Mouse (Mus musculus) adrenal gland, postnatal 4 days (tissue): ENCODE measurements around the gene Itgae. TPM values are rescaled to one million over a fixed set of nuclear protein-coding genes. Genes with fewer than 3 reads are reported as not detected.
A peak's percentile ranks its signal among the peaks of the same experiment; 100 is the strongest.

Experiments
- DNase-seq, 2 experiments: peaks; one replicate each; pipeline ENCODE4 v3.0.0; 2021 to 2022; ENCODE audit warnings: low spot score in 2 of 2, mixed read lengths in 2 of 2
- long read RNA-seq, 2 experiments: library from polyadenylated mRNA; stranded (forward); transcript quantifications; one replicate each; pipeline ENCODE4 v2.0.0; 2021
- total RNA-seq, 2 experiments: library from RNA; stranded (reverse); gene quantifications; 2 replicates each; pipeline ENCODE4 v1.2.3; 2021

Itgae gene
- under 1 TPM; 0.42 to 0.45 TPM for total RNA-seq
- long read RNA-seq, experiment 1, partial matches to known transcripts: 0 of 1 reads
- long read RNA-seq, experiment 1, other reads (novel, unspliced or antisense): 1 of 1 reads
- long read RNA-seq, experiment 2: 0 reads

DNA sequence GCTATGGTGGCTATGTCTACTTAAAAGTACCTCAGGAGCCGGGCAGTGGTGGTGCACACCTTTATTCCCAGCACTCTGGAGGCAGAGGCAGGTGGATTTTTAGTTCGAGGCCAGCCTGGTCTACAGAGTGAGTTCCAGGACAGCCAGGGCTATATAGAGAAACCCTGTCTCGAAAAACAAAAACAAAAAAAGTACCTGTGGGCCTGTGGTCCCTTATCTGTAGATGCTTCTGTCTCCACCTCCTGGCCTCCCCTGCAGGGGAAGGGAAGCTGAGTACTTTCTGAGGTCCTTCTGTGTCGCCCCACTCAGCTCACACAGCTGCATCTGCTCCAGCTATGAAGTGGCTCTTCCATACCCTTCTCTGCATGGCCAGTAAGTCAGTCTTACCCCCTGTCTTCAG, at the start of gene Itgae:
TSS of gene Itgae (plus strand) at position 301 of the 400 bp plus-strand sequence.
- DNase-seq: no peak

DNA sequence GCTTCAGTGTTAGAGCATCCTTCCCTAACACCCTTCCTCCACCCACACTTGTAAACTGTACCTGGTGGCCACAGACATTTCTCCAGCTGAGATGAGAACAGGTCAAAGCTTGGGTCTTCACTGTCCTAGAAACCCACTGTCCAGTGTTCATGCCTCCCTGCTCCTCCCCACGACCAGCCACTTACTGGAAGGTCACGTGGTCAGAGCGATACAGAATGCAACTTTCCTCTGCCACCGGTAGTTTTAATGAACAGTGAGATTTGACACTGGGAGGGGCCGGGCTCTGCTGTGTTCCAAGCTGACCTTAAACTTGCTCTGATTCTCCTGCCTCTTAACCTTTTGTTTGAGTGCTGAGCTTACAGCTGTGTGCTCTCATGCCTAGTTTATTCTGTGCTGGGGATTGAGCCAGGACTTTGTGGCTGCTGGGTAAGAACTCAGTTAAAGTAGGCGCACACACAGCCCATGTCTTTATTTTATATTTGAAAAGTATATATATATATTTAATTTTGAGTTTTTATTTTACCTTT, 46.1 kb upstream of the Itgae start:
- DNase-seq: no peak

DNA sequence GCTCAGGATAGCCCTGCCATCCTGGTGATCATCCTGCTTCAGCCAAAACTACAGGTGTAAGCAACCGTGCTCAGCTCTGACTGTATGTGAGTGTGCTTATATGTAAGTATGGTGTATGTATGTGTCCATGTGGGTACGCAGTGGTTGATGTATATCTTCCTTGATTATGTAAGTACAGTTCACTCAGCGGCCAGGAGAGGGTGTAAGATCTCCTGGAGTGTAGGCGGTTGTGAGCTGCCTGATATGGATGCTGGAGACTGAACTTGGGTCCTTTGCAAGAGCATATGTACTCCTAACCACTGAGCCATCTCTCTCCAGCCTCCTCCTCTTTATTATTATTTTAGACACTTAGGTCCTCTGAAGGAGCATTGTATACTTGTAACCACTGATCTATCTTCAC, 45.6 kb upstream of the Itgae start:
- no peak for DNase-seq

DNA sequence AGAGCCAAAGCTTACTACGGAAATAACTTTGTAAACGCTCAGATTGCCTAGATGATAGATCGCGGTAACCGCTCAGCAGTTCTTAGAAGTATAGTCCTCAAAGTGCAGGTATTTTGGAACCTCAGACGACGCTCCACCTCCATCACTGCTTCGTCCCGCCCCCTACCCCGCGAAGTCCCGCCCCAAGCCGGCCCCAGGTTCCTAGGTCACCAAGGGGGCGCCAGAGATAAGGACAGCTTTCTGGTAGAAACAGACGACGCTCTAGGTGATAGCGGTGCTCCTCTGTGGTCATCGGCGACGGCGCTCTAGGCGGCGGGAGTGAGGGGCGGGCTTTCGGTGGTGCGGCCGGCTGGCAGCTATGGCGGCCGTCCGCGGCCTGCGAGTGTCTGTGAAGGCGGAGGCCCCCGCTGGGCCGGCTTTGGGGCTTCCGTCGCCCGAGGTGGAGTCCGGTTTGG, 42.8 kb upstream of the Itgae start, which contains the start of gene Ncbp3:
TSS of gene Ncbp3 (plus strand) at position 242 of the 455 bp plus-strand sequence.
- DNase-seq: peak; percentile 89 to 99

DNA sequence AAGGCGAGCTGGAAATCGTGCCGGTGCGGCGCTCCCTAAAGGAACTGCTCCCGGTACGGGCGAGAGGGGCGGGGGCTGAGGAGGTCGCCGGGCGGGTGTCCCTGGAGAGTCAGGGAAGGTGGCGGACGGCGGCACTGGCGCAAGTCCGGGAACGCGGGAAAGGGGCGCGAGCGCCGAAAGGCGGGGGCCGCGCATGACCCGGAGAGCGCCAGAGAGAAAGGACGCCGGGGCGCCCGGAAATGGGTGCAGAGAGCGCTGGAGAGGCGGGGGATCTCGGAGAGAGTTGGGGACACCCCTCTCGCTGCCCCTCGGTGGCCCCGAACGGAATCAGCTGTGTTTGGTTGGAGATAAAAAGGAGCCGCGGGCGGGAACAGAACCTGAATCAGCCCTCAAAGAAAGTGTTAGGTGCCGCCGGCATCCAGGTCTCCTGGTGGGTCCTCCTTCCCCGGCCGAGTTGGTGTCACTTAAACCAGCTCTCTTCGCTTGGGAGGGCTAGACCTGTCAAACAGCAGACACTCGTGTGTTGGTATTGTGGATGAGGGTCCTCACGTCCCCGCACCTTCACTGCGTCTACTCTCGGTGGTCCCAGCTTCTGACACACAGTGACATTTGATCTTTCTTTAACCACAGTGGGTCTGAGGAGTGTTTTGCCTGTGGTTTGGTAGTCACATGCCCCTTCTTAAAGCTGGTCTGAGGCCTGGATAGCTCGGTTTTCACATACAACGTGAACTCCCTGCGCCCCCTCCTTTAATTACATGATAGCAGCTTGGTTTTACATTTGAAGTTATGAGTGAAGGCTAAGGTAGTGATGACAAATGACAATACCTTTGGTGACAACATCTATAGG, 42.1 kb upstream of the Itgae start:
- peak; percentile 26 to 31 for DNase-seq

DNA sequence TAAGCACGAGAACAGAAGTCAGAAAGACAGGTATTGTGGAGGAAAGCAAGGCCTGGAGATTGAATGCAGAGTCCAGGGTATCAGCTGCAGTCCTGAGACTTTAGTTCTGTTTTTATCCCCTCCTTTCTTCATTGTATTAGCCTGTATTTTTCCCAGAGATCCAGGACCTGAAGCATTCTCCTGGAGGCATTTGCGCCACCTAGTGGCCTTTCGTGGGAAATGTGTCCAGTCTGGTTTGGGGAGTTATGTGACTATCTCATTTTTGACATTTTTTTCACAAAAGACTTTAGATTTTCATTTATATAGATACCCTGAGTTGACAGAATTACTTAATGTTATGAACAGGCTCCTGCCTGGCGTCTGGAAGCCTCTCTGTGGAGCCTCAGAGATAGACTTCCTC, 41.0 kb upstream of the Itgae start:
- peak in 1 of 2 experiments; percentile 57 for DNase-seq

DNA sequence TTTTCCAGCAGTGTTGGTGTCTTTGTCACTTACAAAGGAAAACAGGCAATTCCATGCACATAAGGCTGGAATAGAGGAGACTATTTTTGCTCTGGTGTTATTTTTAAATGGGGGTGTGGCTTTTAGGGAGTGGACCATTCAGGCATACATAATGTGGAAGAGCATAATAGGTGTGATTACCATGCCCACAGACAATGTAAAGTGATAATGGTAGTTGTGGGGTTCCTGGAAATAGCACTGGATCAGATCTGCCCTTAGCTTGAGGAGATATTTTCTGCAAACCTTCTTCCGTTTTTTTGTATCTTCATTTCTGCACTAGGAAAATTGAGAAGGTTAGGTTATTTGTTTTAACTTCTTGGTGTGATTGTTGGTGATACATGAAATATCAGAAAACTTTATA, 37.6 kb upstream of the Itgae start:
- no peak for DNase-seq

DNA sequence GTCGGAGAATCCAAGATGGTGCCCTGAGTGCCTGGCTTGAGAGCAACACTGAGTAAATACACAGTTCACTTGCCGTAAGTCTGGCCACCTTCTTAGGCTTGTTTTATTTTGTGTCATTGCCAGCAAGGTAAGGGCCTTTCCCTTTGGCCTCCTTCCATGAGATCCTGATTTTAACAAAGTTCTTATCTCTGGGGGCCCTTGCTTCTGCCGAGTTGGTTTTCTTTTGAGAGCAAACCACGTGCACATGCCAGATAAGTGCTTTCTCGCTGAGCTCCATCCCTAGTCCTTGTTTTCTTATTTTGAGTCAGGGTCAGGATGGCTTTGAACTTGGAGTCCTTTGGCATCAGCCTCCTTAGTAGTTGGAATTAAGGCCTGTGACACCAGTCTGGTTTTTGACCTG, 32.7 kb upstream of the Itgae start:
- DNase-seq: no peak

DNA sequence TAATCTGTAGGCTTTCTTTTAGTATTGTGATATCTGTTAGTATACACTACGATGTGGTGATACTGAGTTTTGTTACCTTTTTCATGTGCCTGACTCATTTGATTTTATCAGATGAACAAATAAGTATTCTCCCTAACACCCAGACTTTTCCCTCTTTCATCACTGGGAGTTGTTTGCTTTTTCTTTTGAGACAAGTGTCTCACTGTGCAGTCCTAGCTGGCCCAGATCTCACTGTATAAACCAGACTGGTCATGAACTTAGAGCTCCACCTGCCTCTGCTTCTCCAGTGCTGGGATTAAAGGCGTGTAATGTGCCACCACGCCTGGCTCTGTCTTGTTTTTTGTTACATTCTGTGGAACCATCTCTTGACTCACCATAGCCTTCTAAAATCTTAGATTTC, 30.8 kb upstream of the Itgae start:
- DNase-seq: no peak

DNA sequence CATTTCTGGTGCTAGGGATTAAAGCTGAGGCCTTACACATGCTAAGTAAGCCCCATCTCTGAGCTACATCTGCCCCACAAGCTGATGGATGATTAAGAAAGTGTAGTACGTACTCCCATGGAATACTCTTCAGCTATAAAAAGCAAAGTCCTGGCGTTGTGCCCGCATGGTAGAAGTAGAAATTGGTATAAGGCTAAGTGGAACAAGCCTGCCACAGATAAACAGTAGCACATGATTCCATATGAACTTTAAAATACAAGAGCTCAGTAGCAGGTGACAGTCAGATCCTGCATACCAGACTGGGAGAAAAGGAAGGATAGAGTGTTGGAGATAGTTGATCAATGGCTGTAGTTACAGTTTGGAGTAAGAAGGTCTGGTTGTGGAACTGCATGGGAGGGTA, 29.0 kb upstream of the Itgae start:
- no peak for DNase-seq

DNA sequence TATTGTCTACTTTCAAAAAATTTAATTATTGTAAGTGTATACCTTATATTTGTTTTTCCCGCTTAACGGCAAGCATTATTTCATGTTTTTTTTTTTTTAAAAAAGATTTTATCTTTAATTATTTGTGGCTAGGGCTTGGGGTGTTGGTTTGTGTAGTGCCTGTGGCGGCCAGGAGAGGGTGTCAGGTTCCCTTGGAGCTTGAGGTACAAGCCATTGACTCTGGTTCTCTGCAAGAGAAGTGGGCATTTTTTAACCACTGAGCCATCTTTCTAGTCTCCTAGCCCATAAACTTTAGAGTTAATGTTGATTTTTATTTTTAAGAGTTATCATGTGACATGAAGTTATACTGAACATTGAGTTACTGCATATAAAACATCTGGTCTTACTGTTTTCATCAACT, 18.5 kb upstream of the Itgae start:
- DNase-seq: no peak

DNA sequence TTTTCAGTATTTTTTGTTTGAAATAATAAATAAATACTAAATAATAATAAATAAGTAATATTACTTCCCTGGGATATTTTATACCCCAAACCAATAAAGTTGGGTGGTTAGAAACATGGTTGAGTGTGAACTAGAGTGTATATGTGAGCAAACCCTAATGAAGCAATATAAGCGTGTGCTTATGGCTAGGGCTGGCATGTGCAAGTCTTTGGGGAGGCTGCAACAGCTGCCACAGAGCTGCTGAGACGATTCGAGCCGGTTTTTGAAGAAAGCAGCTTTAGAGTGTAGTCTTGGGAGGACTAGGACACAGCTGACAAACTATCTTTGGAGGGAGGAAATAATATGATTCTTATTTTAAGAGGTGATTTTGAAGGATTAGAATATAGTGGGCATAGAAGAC, 14.1 kb upstream of the Itgae start:
- no peak for DNase-seq

DNA sequence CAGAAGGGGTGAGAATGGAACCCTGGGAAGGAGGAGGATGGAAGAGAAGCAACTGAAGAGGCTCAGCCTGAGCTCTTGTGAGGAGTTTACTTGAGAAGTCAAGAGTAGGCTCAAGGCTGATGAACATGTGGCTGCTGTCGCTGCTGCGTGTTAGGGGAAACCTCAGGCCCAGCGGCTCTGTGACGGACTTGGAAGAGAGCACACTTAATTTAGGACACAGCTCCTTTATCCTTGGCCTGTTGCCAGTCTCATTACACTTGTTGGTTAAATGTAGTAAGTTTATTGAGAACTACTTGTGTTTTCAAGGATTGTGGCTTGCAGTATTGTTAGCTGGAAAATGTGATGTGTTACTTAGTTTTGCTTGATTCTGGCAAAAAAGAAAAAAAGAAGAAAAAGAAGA, 13.7 kb upstream of the Itgae start:
- no peak for DNase-seq

DNA sequence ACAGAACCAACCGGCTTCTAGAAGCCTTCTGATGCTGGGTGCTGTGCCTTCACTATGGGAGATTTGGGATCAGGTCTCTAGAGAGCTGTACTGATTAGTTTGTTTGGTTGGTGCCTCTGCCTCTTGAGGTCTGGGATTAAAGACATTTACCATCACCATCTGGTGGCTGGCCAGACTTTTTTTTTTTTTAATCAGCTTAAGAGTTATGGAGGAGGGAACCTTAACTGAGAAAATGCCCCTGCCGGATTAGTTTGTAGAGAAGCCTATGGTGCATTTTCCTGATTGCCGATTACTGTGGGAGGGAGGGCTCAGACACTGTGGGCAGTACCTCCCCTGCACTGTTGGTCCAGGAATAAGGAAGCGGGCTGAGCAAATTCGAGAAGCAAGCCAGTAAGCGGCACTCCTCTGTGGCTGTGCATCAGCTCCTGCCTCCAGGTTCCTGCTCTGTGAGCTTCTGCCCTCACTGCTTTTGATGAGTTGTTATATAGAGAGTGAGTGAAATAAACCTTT, 13.1 kb upstream of the Itgae start:
- no peak for DNase-seq

DNA sequence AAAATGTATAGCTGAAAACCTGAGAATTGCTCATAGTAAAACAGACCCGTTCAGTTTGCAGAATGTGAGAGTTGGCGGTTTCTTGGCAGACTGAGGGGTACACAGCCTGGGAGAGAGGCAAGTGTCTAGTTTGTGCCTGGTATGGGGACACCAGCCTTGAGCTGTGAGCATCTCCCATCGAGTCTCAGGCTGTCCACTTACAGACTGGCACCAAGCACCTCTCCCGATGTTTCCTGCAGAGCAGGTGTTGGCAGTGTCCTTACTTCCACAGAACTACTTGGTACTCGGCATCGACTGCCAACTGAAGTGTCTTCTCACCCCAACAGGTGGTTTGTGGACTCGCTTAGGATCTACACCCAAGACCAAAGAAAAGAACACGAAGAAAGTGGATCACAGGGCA, 11.8 kb upstream of the Itgae start:
- DNase-seq: no peak

DNA sequence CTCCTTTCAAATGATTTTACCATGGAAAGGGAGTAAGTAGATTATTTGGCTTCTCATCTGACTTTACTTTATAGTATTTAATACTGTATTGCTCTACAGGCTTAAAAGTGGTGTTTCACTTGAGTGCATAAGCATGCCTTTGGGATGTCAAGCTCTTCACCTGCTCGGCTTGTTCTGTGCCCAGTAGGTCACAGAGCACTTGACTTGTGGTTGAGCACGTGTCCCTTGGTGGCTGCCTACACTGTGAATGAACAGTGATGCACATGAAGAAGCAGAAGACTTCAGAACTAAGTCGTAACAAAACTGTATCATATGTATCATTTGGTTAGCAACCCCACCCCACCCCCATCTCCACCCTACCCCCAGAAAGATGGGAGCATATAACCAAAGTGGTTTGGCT, 10.1 kb upstream of the Itgae start:
- DNase-seq: no peak

DNA sequence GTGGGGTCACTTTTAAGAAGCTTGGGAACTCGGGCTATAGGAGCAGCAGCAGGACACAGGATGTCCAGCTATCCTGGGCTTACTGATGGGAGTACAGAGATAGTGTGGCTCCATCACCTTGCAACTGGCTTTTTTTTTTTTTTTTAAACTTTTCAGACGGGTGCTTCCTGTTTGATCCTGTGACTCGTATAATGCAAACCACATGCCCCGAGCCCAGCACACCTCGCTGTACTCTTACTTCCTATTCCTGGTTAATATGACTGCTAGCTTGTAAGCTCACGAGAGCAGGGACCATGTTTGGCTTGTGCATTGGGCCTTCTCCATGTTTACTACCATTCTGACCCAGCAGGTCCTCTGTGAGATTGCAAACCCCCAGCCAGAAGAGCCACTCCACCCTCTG, 6.1 kb upstream of the Itgae start:
- DNase-seq: no peak

DNA sequence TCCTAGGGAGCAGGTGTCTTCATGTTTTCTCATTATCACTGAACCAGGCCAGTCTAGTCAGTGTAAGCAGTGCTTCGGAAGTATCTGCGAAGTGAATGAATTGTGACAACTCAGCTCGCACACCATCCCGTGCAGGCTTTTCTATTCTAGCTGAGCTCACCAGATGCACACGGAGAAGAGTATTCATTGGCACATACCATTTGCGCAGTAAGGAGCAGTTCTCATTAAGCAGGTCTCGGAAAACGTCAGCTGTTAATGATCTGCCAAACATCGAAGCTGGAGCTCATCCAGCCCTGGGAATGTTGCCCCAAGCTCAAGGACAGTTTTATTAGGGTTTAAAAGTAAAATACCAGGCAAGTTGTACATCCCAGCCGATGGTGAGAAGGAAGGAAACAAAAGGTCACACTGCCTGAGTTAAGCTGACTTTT, 5.6 kb upstream of the Itgae start:
- DNase-seq: no peak

DNA sequence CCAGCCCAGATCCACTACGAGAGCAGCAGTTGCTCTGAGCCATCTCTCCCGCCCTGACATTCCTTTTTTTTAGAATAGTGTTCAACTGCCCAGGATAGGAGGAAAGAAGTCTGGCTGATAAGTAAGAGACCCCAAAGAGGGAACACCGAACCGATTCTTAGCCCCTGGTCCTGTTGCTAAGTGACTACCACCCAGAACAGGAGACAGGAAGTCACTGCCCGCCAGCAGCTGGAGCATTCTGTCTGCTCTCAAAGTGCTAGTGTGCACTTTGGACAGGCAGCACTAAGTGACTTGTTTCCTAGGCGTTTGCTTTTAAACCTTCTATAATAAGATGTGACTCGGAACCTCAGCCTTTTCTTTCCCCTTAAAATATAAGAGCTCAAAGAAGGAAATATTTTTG, 5.0 kb upstream of the Itgae start:
- no peak for DNase-seq

DNA sequence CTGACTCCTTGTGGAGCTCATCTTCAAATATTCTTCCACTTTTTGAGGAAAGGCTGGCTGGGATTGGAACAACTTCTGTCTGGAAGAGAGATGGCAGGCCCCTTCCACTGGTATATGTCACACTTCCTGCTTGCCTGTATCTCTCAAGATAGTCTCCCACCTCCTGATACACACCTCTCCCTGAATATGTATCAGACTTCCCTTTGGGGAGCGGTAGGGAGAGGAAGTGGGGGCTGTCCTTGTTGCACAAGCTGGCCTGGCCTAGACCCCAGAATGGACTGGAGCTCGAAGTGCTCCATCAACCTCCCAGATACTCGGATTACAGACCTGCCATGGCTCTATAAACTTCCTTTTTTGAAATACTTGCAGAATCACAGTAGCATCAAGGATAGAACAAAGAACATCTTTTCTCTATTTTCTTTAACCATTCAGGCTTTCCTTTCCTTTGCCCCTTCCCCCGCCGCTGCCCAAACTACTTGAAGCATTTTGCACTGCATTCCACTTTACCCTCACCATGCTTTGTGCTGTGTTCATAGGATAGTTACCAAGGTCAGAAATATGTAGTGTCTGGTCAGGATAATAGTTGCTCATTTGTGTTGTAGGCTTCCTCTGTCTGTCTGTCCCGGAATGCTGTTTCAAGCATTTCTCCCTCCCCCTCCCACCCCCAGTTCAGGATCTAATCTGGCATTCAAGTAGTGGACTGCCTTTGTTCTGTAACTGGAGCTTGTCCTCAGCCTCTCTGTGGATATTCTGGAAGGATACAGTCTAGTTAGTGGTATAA, 2.5 kb upstream of the Itgae start:
- DNase-seq: no peak

DNA sequence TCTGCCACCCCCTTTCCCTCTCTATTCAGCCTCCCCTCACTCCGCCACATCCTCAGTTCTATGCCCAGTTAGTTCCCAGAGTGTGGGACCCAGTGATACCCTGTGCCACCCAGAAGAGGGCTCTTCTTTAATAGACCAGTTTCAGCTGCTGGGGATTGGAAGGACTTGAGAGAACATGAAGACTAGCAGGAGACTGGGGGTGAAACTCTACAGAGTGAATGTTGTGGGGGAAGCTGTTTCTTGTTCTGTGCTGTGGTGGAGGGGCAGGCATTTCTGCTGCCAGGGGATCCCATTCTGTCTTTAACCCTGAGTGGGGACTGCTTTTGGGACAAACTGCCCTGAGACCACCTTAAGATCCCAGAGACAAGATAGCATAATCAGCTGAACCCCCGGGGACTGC, 443 bp downstream of the Itgae start:
- DNase-seq: no peak

DNA sequence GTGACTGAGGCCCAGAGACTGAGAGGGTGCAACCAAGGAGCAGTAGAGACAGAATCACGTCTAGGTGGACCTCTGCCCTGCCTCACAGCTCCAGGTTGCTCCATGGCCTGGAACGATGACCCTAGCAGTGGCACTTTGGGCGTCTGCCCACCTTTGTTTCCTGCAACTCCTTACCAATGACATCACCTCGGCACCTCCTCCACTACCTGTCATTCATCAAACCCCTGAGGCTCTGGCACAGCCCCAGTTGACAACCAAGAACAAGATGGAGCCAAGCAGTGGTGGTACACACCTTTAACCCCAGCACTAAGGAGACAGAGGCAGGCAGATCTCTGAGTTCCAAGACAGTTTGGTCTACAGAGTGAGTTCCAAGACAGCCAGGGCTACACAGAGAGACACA, 1.7 kb downstream of the Itgae start:
- DNase-seq: no peak
